Mouse (Mus musculus) neural tube, embryonic 15.5 days (tissue): ENCODE data around the gene Cacna2d3. TPM values are rescaled to one million over a fixed set of nuclear protein-coding genes. Genes with fewer than 3 reads are reported as not detected.

Experiments used
- ATAC-seq: fragments of 200-750 bp; cut with Nextera tagmentation; 2 replicates; pipeline ENCODE4 v1.8.0; 2017; ENCODE audit warnings: mild to moderate bottlenecking, moderate TSS enrichment, moderate library complexity; ENCODE audit not compliant: low FRiP score
- H3K27ac ChIP-seq: fragments of 300-500 bp; sonication (generic); replicated peaks from 2 replicates; pipeline ENCODE4 v1.5.1; 2015; ENCODE audit warnings: mild to moderate bottlenecking, inconsistent platforms
- H3K27me3 ChIP-seq: fragments of 300-500 bp; sonication (generic); replicated peaks from 2 replicates; pipeline ENCODE4 v1.6.1; 2015; ENCODE audit warnings: inconsistent platforms
- H3K36me3 ChIP-seq: fragments of 300-500 bp; sonication (generic); 2 replicates; pipeline ENCODE4 v1.6.1; 2015; ENCODE audit warnings: inconsistent platforms
- H3K4me1 ChIP-seq: fragments of 300-500 bp; sonication (generic); 2 replicates; pipeline ENCODE4 v1.6.1; 2015; ENCODE audit warnings: inconsistent platforms
- H3K4me2 ChIP-seq: fragments of 300-500 bp; sonication (generic); 2 replicates; pipeline ENCODE4 v1.6.1; 2015; ENCODE audit warnings: inconsistent platforms, mild to moderate bottlenecking, moderate library complexity
- H3K4me3 ChIP-seq: fragments of 300-500 bp; sonication (generic); replicated peaks from 2 replicates; pipeline ENCODE4 v1.5.1; 2015; ENCODE audit warnings: mild to moderate bottlenecking, inconsistent platforms
- H3K9ac ChIP-seq: fragments of 300-500 bp; sonication (generic); replicated peaks from 2 replicates; pipeline ENCODE4 v1.6.1; 2015; ENCODE audit warnings: mild to moderate bottlenecking, inconsistent platforms
- H3K9me3 ChIP-seq: fragments of 300-500 bp; sonication (generic); replicated peaks from 2 replicates; pipeline ENCODE4 v1.6.1; 2016; ENCODE audit warnings: inconsistent platforms
- WGBS: fragments of 180-500 bp; shearing (Covaris S2); methylation state at CpG from one replicate; pipeline ENCODE4 v1.1.7; 2015; ENCODE audit warnings: mixed read lengths; 5-methylcytosine and 5-hydroxymethylcytosine counted together
- polyA plus RNA-seq: library from polyadenylated mRNA; unstranded; fragments of >200 nt; fragmentation: Nextera tagmentation; extraction: Ambion mirVana; gene quantifications from 2 replicates; pipeline ENCODE4 v1.2.1, GENCODE M21; 2015

The Cacna2d3 gene
- polyA plus RNA-seq, 1 experiment from 2014 or later = 57.1 TPM

GRCm38 (mm10) chr14:29556152-29556551 lies 165.5 kb downstream of the Cacna2d3 start:
- Histone ChIP-seq H3K36me3 (no peaks in the 10 kb centered on the region), H3K27me3 (no peaks in the 10 kb centered on the region), H3K4me3 (no peak overlapping the region), H3K4me2 (no peak overlapping the region), H3K27ac (no peak overlapping the region), H3K9me3 (no peaks in the 10 kb centered on the region), H3K4me1 (no peaks in the 10 kb centered on the region; the same call in 1 of the 2 replicates), H3K9ac (no peak overlapping the region)
- ATAC-seq = no peak
- WGBS = 81% methylated on average over 3 of the region's 3 CpGs

DNA sequence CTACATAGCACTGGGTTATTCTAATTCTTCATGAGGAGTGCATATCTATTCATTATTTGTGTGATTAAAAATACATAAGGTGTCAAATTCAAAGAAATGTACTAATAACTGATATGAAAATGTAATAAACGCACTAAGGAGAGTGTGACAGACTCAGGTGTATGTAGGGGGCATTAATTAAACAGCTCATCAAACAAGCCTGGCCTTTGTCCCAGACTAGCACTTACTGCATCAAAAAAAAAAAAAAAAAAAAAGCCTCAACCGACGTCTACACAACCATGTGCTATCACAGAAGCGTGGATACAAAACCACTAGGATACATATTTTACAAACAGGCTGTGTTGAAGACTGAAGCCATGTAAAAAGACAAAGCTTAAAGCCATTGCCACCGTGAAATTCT lies 169.2 kb downstream of the Cacna2d3 start:
- 42% methylated on average over 5 of the region's 5 CpGs for WGBS
- Histone ChIP-seq H3K36me3 (no peaks in the 10 kb centered on the region), H3K27me3 (no peaks in the 10 kb centered on the region), H3K9me3 (no peaks in the 10 kb centered on the region), H3K4me3 (no peak overlapping the region), H3K27ac (no peak overlapping the region), H3K4me2 (no peak overlapping the region), H3K4me1 (no peaks in the 10 kb centered on the region), H3K9ac (no peak overlapping the region)
- no peak for ATAC-seq

DNA sequence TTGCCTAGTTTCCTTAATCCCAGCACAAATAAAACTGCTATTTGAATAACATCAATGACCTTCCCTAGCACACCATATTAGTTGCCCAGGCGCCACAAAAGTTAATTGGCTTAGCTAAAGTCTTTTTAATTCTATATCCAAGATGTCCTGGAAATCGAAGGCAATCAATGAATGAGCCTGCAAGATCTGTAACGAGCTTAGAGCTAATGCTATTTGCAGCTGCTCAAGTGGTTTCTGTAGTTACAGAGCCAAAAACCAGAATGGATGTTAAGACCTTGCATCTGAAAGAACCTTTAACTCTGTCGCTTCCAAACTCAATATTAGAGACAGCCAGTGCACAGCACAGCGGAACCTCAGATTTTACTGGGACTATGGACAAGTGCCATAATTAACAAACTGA lies 173.0 kb downstream of the Cacna2d3 start:
- Histone ChIP-seq H3K4me2 (no peak overlapping the region), H3K4me1 (no peaks in the 10 kb centered on the region), H3K27me3 (no peaks in the 10 kb centered on the region), H3K27ac (no peak overlapping the region), H3K4me3 (no peak overlapping the region), H3K36me3 (no peaks in the 10 kb centered on the region), H3K9me3 (no peaks in the 10 kb centered on the region), H3K9ac (no peak overlapping the region)
- 67% methylated on average over 5 of the region's 5 CpGs for WGBS
- ATAC-seq = no peak

DNA sequence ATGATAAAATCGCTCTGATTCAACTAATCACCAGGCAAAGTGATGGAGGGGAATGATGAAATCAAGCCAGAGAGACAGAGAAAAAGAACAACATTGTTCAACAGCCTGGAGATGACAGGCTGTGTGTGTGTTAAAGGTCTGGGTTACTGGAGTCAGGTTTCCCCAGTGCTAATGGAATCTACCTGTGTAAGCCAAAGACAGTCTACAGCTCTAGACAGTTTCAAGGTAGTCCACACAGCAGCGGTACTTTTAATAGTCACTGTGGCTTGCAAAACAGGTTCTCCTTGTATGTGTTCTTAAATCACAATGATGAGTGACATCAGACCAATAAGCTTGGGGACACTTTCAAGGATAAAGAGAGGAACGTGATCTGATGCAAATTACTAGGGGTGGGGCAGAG lies 191.1 kb downstream of the Cacna2d3 start:
- H3K4me2 ChIP-seq = no peak overlapping the region
- H3K4me1 ChIP-seq = no peaks in the 10 kb centered on the region; the same call in 1 of the 2 replicates
- no peaks in the 10 kb centered on the region for H3K27me3 ChIP-seq
- H3K9me3 ChIP-seq = no peaks in the 10 kb centered on the region
- H3K36me3 ChIP-seq = no peaks in the 10 kb centered on the region
- no peak for ATAC-seq
- no peak overlapping the region for H3K27ac ChIP-seq
- no peak overlapping the region for H3K9ac ChIP-seq
- no peak overlapping the region for H3K4me3 ChIP-seq
- 86% methylated on average over 3 of the region's 3 CpGs for WGBS

DNA sequence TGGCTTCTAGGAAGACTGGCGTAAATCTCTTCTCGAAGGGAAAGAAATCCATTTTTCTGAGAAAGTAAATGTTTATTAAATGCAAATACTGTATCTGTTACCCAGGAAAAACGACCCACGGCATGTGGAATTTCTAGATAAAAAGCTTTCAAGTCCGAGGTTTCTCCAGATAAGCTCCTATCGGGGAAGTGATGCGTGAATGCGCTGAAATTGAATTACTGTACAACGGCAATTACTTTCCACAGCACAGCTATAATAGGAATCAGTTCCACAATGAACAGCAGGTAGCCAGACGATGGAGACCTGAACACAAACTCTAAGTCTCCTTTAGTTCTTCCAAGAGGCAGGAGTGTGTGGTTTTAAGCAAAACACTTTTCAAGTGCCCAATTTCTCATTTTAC lies 193.0 kb downstream of the Cacna2d3 start:
- no peaks in the 10 kb centered on the region; the same call in 1 of the 2 replicates for H3K4me1 ChIP-seq
- no peak overlapping the region for H3K4me3 ChIP-seq
- no peak overlapping the region for H3K9ac ChIP-seq
- no peaks in the 10 kb centered on the region for H3K27me3 ChIP-seq
- H3K36me3 ChIP-seq = no peaks in the 10 kb centered on the region
- 54% methylated on average over 10 of the region's 10 CpGs for WGBS
- H3K27ac ChIP-seq = no peak overlapping the region
- no peak for ATAC-seq
- no peak overlapping the region for H3K4me2 ChIP-seq
- H3K9me3 ChIP-seq = no peaks in the 10 kb centered on the region

GRCm38 (mm10) chr14:29519751-29520669 lies 201.7 kb downstream of the Cacna2d3 start:
- no peak overlapping the region for H3K27ac ChIP-seq
- peaks cover 9% of the 10 kb centered on the region; the same call in 1 of the 2 replicates for H3K4me1 ChIP-seq
- no peaks in the 10 kb centered on the region for H3K9me3 ChIP-seq
- WGBS = 26% methylated on average over 7 of the region's 7 CpGs
- H3K9ac ChIP-seq = no peak overlapping the region
- no peaks in the 10 kb centered on the region for H3K36me3 ChIP-seq
- ATAC-seq = no peak
- no peak overlapping the region for H3K4me3 ChIP-seq
- H3K27me3 ChIP-seq = no peaks in the 10 kb centered on the region
- H3K4me2 ChIP-seq = no peak overlapping the region

DNA sequence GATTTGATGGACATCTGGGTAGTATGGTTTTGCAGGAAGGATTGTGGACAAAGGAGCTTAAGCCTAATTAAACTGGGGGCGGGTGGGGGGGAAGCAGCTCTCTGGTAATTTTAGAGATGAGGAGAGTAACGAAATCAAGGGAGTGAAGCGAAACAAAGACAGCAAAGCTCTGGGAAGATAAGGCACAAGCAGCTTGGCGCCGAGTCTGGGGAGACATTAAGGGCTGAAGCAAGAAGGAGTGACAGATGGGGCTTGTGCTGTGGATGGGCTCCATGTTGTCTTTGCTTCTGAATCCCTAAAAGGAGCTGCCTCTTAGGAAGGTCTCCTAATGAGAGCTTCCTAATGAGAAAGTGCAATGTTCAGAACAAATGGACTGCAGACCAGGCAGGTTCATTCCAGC lies 219.0 kb downstream of the Cacna2d3 start:
- H3K9me3 ChIP-seq = no peaks in the 10 kb centered on the region
- 72% methylated on average over 5 of the region's 5 CpGs for WGBS
- peak; percentile 70 for ATAC-seq

GRCm38 (mm10) chr14:29498546-29499290 lies 222.9 kb downstream of the Cacna2d3 start:
- H3K27ac ChIP-seq = no peak overlapping the region
- H3K9ac ChIP-seq = no peak overlapping the region
- peaks cover 7% of the 10 kb centered on the region for H3K4me1 ChIP-seq
- no peaks in the 10 kb centered on the region for H3K36me3 ChIP-seq
- no peak overlapping the region for H3K4me2 ChIP-seq
- no peak overlapping the region for H3K4me3 ChIP-seq
- no peaks in the 10 kb centered on the region for H3K9me3 ChIP-seq
- ATAC-seq = no peak
- WGBS = 61% methylated on average over 8 of the region's 8 CpGs
- H3K27me3 ChIP-seq = no peaks in the 10 kb centered on the region

More for the DNA sequence above, 219.0 kb downstream of the Cacna2d3 start:
- Histone ChIP-seq H3K4me2 (no peak overlapping the region), H3K27me3 (no peaks in the 10 kb centered on the region), H3K4me3 (no peak overlapping the region), H3K36me3 (no peaks in the 10 kb centered on the region), H3K4me1 (peaks cover 7% of the 10 kb centered on the region), H3K27ac (0 out of 2 replicates have a peak overlapping the region, but pooled peaks have one; percentile 1), H3K9ac (no peak overlapping the region)

DNA sequence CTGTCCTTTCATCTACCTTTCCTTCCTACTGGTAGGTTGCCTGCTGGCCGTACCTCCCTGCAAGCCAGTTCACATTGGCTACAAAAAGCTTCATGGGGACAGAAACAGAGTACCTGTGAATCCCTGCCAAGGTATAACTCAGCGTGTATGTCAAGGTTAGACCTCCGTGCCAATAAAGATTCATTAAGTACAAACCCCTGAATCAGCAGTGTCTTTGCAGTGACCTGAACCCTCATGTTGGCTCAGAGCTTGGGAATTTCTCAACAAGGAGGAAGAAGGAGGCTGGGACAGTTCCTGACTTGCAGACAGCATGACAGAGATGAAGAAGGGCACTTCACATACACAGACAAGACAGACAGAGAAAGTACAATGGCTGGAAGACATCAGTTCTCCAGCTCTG lies 225.1 kb downstream of the Cacna2d3 start:
- H3K9me3 ChIP-seq = no peaks in the 10 kb centered on the region
- H3K27me3 ChIP-seq = no peaks in the 10 kb centered on the region
- no peak for ATAC-seq
- H3K4me3 ChIP-seq = no peak overlapping the region
- 93% methylated on average over 3 of the region's 3 CpGs for WGBS
- no peaks in the 10 kb centered on the region for H3K36me3 ChIP-seq
- H3K27ac ChIP-seq = no peak overlapping the region
- peaks cover 7% of the 10 kb centered on the region for H3K4me1 ChIP-seq
- H3K4me2 ChIP-seq = no peak overlapping the region
- H3K9ac ChIP-seq = no peak overlapping the region

GRCm38 (mm10) chr14:29491786-29492185 lies 229.9 kb downstream of the Cacna2d3 start:
- H3K9me3 ChIP-seq = no peaks in the 10 kb centered on the region
- no peak for ATAC-seq
- no peaks in the 10 kb centered on the region for H3K4me1 ChIP-seq
- H3K4me2 ChIP-seq = no peak overlapping the region
- H3K27ac ChIP-seq = no peak overlapping the region
- WGBS = 89% methylated on average over 1 of the region's 1 CpGs
- no peak overlapping the region for H3K9ac ChIP-seq
- no peak overlapping the region for H3K4me3 ChIP-seq
- no peaks in the 10 kb centered on the region for H3K27me3 ChIP-seq
- no peaks in the 10 kb centered on the region for H3K36me3 ChIP-seq

- WGBS = 82% methylated on average over 1 of the region's 1 CpGs
- Histone ChIP-seq H3K4me2 (no peak overlapping the region), H3K27me3 (no peaks in the 10 kb centered on the region), H3K36me3 (no peaks in the 10 kb centered on the region), H3K27ac (no peak overlapping the region), H3K4me3 (no peak overlapping the region), H3K9ac (no peak overlapping the region), H3K9me3 (no peaks in the 10 kb centered on the region), H3K4me1 (peaks cover 3% of the 10 kb centered on the region; the same call in 1 of the 2 replicates)
- ATAC-seq = no peak
These were observed 236.2 kb downstream of the Cacna2d3 start for GRCm38 (mm10) chr14:29485416-29485815.
